Mouse (Mus musculus): ENCODE measurements at regions not wholly inside any gene's neighbourhood (a gene's known extent, or its start where the extent isn't known, plus 50 kb on each side); places are given as distances from the start of the nearest gene placed in this dataset.

GRCm38 (mm10) chr13:88459474-88460173, 361.6 kb upstream of the Edil3 start:
- Histone ChIP-seq H3K9me3 (ENCODE audit: low read length) (peaks cover 4% of the 10 kb centered on the region; the same call in 1 of the 2 replicates), H3K27me3 (ENCODE audit: insufficient read depth, low read length) (no peaks in the 10 kb centered on the region), H3K4me3 (replicated peaks; ENCODE audit: low read length) (no peak overlapping the region), H3K4me1 (replicated peaks; ENCODE audit: low read depth, low read length) (peaks cover 4% of the 10 kb centered on the region), H3K36me3 (ENCODE audit: insufficient read depth, low read length) (no peaks in the 10 kb centered on the region)
- TF ChIP-seq POU5F1 (IDR thresholded peaks at IDR 0.05; ENCODE audit: borderline replicate concordance, low read length) (no peak), CTCF (conservative IDR thresholded peaks at IDR 0.05; ENCODE audit: low read length) (no peak), NANOG (IDR thresholded peaks at IDR 0.05; ENCODE audit: borderline replicate concordance, low read length) (no peak)

GRCm38 (mm10) chr13:88490104-88490503, 331.2 kb upstream of the Edil3 start:
- no peaks in the 10 kb centered on the region for H3K9me3 ChIP-seq (ENCODE audit: low read length)
- no peaks in the 10 kb centered on the region for H3K27me3 ChIP-seq (ENCODE audit: insufficient read depth, low read length)
- no peak for TF ChIP-seq POU5F1 (IDR thresholded peaks at IDR 0.05; ENCODE audit: borderline replicate concordance, low read length)
- no peak for TF ChIP-seq NANOG (IDR thresholded peaks at IDR 0.05; ENCODE audit: borderline replicate concordance, low read length)
- no peak for TF ChIP-seq CTCF (conservative IDR thresholded peaks at IDR 0.05; ENCODE audit: low read length)
- H3K36me3 ChIP-seq (ENCODE audit: insufficient read depth, low read length), result no peaks in the 10 kb centered on the region
- no peaks in the 10 kb centered on the region for H3K4me1 ChIP-seq (replicated peaks; ENCODE audit: low read depth, low read length)
- H3K4me3 ChIP-seq (replicated peaks; ENCODE audit: low read length), result no peak overlapping the region

GRCm38 (mm10) chr13:88510850-88511554, 310.3 kb upstream of the Edil3 start:
- no peaks in the 10 kb centered on the region for H3K27me3 ChIP-seq (ENCODE audit: insufficient read depth, low read length)

GRCm38 (mm10) chr13:88534796-88535195, 286.5 kb upstream of the Edil3 start:
- Histone ChIP-seq H3K9me3 (ENCODE audit: low read length) (peaks cover 9% of the 10 kb centered on the region), H3K27me3 (ENCODE audit: insufficient read depth, low read length) (no peaks in the 10 kb centered on the region), H3K36me3 (ENCODE audit: insufficient read depth, low read length) (no peaks in the 10 kb centered on the region), H3K4me1 (replicated peaks; ENCODE audit: low read depth, low read length) (no peaks in the 10 kb centered on the region), H3K4me3 (replicated peaks; ENCODE audit: low read length) (no peak overlapping the region)
- TF ChIP-seq POU5F1 (IDR thresholded peaks at IDR 0.05; ENCODE audit: borderline replicate concordance, low read length) (no peak), NANOG (IDR thresholded peaks at IDR 0.05; ENCODE audit: borderline replicate concordance, low read length) (no peak), CTCF (conservative IDR thresholded peaks at IDR 0.05; ENCODE audit: low read length) (no peak)

More at GRCm38 (mm10) chr13:88510850-88511554, 310.3 kb upstream of the Edil3 start:
- no peaks in the 10 kb centered on the region for H3K9me3 ChIP-seq (ENCODE audit: low read length)
- no peak overlapping the region for H3K4me3 ChIP-seq (replicated peaks; ENCODE audit: low read length)
- no peaks in the 10 kb centered on the region for H3K36me3 ChIP-seq (ENCODE audit: insufficient read depth, low read length)
- no peak for TF ChIP-seq POU5F1 (IDR thresholded peaks at IDR 0.05; ENCODE audit: borderline replicate concordance, low read length)
- TF ChIP-seq CTCF (conservative IDR thresholded peaks at IDR 0.05; ENCODE audit: low read length), result no peak
- no peak for TF ChIP-seq NANOG (IDR thresholded peaks at IDR 0.05; ENCODE audit: borderline replicate concordance, low read length)
- no peaks in the 10 kb centered on the region for H3K4me1 ChIP-seq (replicated peaks; ENCODE audit: low read depth, low read length)

GRCm38 (mm10) chr13:88554504-88554903, 266.8 kb upstream of the Edil3 start:
- H3K36me3 ChIP-seq (ENCODE audit: insufficient read depth, low read length), result no peaks in the 10 kb centered on the region
- no peaks in the 10 kb centered on the region for H3K27me3 ChIP-seq (ENCODE audit: insufficient read depth, low read length)
- H3K4me3 ChIP-seq (replicated peaks; ENCODE audit: low read length), result no peak overlapping the region
- no peaks in the 10 kb centered on the region for H3K4me1 ChIP-seq (replicated peaks; ENCODE audit: low read depth, low read length)
- no peak for TF ChIP-seq POU5F1 (IDR thresholded peaks at IDR 0.05; ENCODE audit: borderline replicate concordance, low read length)
- TF ChIP-seq NANOG (IDR thresholded peaks at IDR 0.05; ENCODE audit: borderline replicate concordance, low read length), result no peak
- TF ChIP-seq CTCF (conservative IDR thresholded peaks at IDR 0.05; ENCODE audit: low read length), result no peak
- H3K9me3 ChIP-seq (ENCODE audit: low read length), result no peaks in the 10 kb centered on the region

GRCm38 (mm10) chr13:88564978-88565377, 256.3 kb upstream of the Edil3 start:
- no peaks in the 10 kb centered on the region for H3K4me1 ChIP-seq (replicated peaks; ENCODE audit: low read depth, low read length)
- TF ChIP-seq CTCF (conservative IDR thresholded peaks at IDR 0.05; ENCODE audit: low read length), result no peak
- no peak for TF ChIP-seq NANOG (IDR thresholded peaks at IDR 0.05; ENCODE audit: borderline replicate concordance, low read length)
- TF ChIP-seq POU5F1 (IDR thresholded peaks at IDR 0.05; ENCODE audit: borderline replicate concordance, low read length), result no peak
- H3K4me3 ChIP-seq (replicated peaks; ENCODE audit: low read length), result no peak overlapping the region
- H3K27me3 ChIP-seq (ENCODE audit: insufficient read depth, low read length), result no peaks in the 10 kb centered on the region
- H3K9me3 ChIP-seq (ENCODE audit: low read length), result no peaks in the 10 kb centered on the region
- no peaks in the 10 kb centered on the region for H3K36me3 ChIP-seq (ENCODE audit: insufficient read depth, low read length)

- no peak overlapping the region for H3K4me3 ChIP-seq (replicated peaks; ENCODE audit: low read length)
- H3K9me3 ChIP-seq (ENCODE audit: low read length), result no peaks in the 10 kb centered on the region
- TF ChIP-seq NANOG (IDR thresholded peaks at IDR 0.05; ENCODE audit: borderline replicate concordance, low read length), result no peak
- no peak for TF ChIP-seq POU5F1 (IDR thresholded peaks at IDR 0.05; ENCODE audit: borderline replicate concordance, low read length)
- no peak for TF ChIP-seq CTCF (conservative IDR thresholded peaks at IDR 0.05; ENCODE audit: low read length)
- H3K4me1 ChIP-seq (replicated peaks; ENCODE audit: low read depth, low read length), result no peaks in the 10 kb centered on the region
- H3K27me3 ChIP-seq (ENCODE audit: insufficient read depth, low read length), result no peaks in the 10 kb centered on the region
- H3K36me3 ChIP-seq (ENCODE audit: insufficient read depth, low read length), result no peaks in the 10 kb centered on the region
Measured at GRCm38 (mm10) chr13:88602244-88602643, 219.0 kb upstream of the Edil3 start.

- Histone ChIP-seq H3K4me1 (replicated peaks; ENCODE audit: low read depth, low read length) (no peaks in the 10 kb centered on the region; the same call in 1 of the 2 replicates), H3K9me3 (ENCODE audit: low read length) (no peaks in the 10 kb centered on the region), H3K27me3 (ENCODE audit: insufficient read depth, low read length) (no peaks in the 10 kb centered on the region), H3K4me3 (replicated peaks; ENCODE audit: low read length) (no peak overlapping the region), H3K36me3 (ENCODE audit: insufficient read depth, low read length) (no peaks in the 10 kb centered on the region)
- TF ChIP-seq CTCF (conservative IDR thresholded peaks at IDR 0.05; ENCODE audit: low read length) (no peak), NANOG (IDR thresholded peaks at IDR 0.05; ENCODE audit: borderline replicate concordance, low read length) (no peak), POU5F1 (IDR thresholded peaks at IDR 0.05; ENCODE audit: borderline replicate concordance, low read length) (no peak)
Measured at GRCm38 (mm10) chr13:88610610-88611009, 210.7 kb upstream of the Edil3 start.

Data from E14TG2a.4 (cell line).